Mouse (Mus musculus) embryonic facial prominence, embryonic 14.5 days (tissue): ENCODE data around the gene Dstyk. TPM values are rescaled to one million over a fixed set of nuclear protein-coding genes. Genes with fewer than 3 reads are reported as not detected.

ENCODE experiments used
- ATAC-seq: fragments of 200-750 bp; cut with Nextera tagmentation; 2 replicates; pipeline ENCODE4 v1.8.0; 2017; ENCODE audit warnings: low read depth, moderate number of reproducible peaks, moderate TSS enrichment
- DNase-seq: peaks from one replicate; pipeline ENCODE4 v3.0.0-alpha.2; 2015; ENCODE audit warnings: low spot score
- H3K27ac ChIP-seq: fragments of 300-500 bp; sonication (generic); replicated peaks from 2 replicates; pipeline ENCODE4 v1.5.1; 2014; ENCODE audit warnings: low read depth, mild to moderate bottlenecking, low read length, moderate library complexity
- H3K27me3 ChIP-seq: fragments of 300-500 bp; sonication (generic); replicated peaks from 2 replicates; pipeline ENCODE4 v1.6.1; 2014; ENCODE audit warnings: low read length; ENCODE audit not compliant: control insufficient read depth, insufficient read depth
- H3K36me3 ChIP-seq: fragments of 300-500 bp; sonication (generic); 2 replicates; pipeline ENCODE4 v1.6.1; 2014; ENCODE audit warnings: low read length, mixed read lengths; ENCODE audit not compliant: control insufficient read depth, insufficient read depth
- H3K4me1 ChIP-seq: fragments of 300-500 bp; sonication (generic); 2 replicates; pipeline ENCODE4 v1.6.1; 2014; ENCODE audit warnings: antibody characterized with exemption, low read length; ENCODE audit not compliant: control insufficient read depth, insufficient read depth
- H3K4me2 ChIP-seq: fragments of 300-500 bp; sonication (generic); 2 replicates; pipeline ENCODE4 v1.6.1; 2014; ENCODE audit warnings: low read depth, mild to moderate bottlenecking, low read length, moderate library complexity, mixed read lengths
- H3K4me3 ChIP-seq: fragments of 300-500 bp; sonication (generic); 2 replicates; pipeline ENCODE4 v1.5.1; 2014; ENCODE audit warnings: low read depth, mild to moderate bottlenecking, low read length
- H3K9ac ChIP-seq: fragments of 300-500 bp; sonication (generic); 2 replicates; pipeline ENCODE4 v1.6.1; 2014; ENCODE audit warnings: low read depth, mild to moderate bottlenecking, low read length, moderate library complexity, mixed read lengths
- H3K9me3 ChIP-seq: fragments of 300-500 bp; sonication (generic); 2 replicates; pipeline ENCODE4 v1.6.1; 2016; ENCODE audit warnings: low read length; ENCODE audit not compliant: control insufficient read depth
- WGBS: fragments of 180-500 bp; shearing (Covaris S2); extraction: QIAGEN DNeasy Blood & Tissue Kit; methylation state at CpG from one replicate; pipeline ENCODE4 v1.1.7; 2014; 5-methylcytosine and 5-hydroxymethylcytosine counted together
- polyA plus RNA-seq: library from polyadenylated mRNA; unstranded; fragments of >200 nt; fragmentation: Nextera tagmentation; extraction: Ambion mirVana; gene quantifications from 2 replicates; pipeline ENCODE4 v1.2.1, GENCODE M21; 2014

Dstyk gene
- polyA plus RNA-seq, result 15.6 and 16.1 TPM in 2 replicates

DNA sequence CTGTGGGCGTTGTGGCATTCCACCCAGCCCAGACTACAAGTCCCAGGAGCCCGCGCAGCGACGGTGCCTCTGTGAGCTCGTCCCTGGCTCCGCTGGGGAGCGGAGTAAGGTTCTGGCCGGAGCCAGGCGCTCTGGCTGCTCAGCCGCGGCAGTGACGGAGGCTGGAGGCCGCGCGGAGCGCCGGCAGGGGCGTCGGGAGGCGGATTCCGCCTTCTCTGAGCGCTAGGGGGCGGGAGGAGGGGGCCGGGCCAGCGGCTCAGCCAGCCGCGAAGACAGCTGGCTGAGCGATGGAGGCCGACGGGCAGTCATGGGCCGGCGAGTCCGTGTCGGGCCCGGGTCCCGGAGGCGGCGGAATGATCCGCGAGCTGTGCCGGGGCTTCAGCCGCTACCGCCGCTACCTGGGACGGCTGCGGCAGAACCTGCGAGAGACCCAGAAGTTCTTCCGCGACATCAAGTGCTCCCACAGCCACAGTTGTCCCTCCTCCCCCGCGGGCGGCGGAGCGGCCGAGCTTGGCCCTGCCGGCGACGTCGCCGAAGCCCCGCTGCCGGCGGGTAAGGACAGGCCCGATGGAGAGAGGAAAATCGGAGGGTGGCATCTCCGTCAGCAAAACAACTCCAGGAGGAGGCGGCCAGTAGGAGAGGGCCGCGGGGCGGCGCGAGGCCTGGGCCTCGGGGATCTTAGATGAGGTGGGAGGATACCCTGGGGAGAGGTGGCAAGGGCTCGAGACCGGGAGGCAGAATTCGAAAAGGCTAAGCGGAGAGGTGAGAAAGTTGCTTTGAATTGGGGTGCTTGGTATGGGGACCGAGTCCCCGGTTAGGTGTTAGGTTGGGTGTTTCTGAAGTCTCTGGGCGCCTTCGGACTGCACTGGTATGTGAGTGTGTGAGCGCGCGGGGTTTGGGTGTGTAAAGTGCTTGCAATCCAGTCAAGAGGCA lies at the start of gene Dstyk:
Gene Dstyk, plus strand, starts transcription at position 237 of the 933 bp plus-strand sequence.
- no peaks in the 10 kb centered on the region; the same call in 1 of the 2 replicates for H3K36me3 ChIP-seq
- H3K4me3 ChIP-seq, result peak within 1 kb of the TSS; percentile 88
- no peaks in the 10 kb centered on the region for H3K9me3 ChIP-seq
- peak within 1 kb of the TSS; percentile 92 for H3K27ac ChIP-seq
- 1% methylated on average over 63 of the region's 85 CpGs for WGBS
- ATAC-seq, result peak; percentile 99
- DNase-seq, result peak; percentile 98
- H3K4me1 ChIP-seq, result peaks cover 18% of the 10 kb centered on the region; the same call in 1 of the 2 replicates
- no peaks in the 10 kb centered on the region for H3K27me3 ChIP-seq
- peak within 1 kb of the TSS; percentile 95 for H3K9ac ChIP-seq
- H3K4me2 ChIP-seq, result peak within 1 kb of the TSS; percentile 69

DNA sequence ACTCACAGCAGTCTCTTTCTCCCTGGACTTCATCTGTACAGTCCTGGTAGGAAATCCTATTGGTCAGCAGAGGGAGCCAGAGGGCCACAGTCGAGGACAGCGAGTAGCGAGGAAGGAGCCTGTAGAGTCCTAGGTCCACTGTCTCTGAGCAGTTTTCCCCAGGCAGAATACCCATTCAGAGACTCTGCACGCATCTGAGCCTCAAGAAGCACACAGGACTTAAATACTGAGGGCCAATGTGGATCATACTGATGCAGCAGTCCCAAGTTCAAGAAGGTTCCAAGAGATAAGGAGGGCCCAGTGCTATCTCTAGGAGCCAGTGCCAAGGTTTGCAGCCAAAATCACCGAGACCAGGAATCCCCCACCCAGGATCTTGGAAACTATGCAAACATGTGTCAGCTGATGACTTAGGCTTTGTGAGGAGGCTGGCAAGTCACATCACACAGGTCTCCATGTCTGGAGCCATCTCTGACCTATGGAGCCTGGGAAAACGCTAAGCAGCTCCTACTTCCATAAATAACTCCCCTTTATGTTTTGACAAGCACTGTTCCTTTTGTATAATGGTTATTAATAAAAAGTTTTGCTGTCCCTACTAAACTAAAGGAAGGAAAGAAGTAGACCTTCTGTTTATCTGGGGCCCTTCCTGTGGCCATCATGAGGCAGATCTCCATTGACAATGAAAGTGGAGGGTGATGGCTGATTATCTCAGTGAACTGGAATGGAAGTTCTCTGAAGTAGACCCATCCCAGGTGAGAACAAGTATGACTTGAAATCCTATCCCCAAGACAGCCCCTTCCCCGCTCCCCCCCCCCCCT lies 49.5 kb upstream of the Dstyk start:
- DNase-seq (peak; percentile 90), ATAC-seq (peak; percentile 84)
- Histone ChIP-seq H3K9ac (no peak overlapping the region), H3K4me3 (no peak overlapping the region), H3K27me3 (no peaks in the 10 kb centered on the region), H3K36me3 (peaks cover 25% of the 10 kb centered on the region; the same call in 1 of the 2 replicates), H3K9me3 (no peaks in the 10 kb centered on the region), H3K27ac (no peak overlapping the region), H3K4me1 (peaks cover 12% of the 10 kb centered on the region), H3K4me2 (no peak overlapping the region)
- whole genome bisulfite sequencing, result 25% methylated on average over 7 of the region's 7 CpGs

DNA sequence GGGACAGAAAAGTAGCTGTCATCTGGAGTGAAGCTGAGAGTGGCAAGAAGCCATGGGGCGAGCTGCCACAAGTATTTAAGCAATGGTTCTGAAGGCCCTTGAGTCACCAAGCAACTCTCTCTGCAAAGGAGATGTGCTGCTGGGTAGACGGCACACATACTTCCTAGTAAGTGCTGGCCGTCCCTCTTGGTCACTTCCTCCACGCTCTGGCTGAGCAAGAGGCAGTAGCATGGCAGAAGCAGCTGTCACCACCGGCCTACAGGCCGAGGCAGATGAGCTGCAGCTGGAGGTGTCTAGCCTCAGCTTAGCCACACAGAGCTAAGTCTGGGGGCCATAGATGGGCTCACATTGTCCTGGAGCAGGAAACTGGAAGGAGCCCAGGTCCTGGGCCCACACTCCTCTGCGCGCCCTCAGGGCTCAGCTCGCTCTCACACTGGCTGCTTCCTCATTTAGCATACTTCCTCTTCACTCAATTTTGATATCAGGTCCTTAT lies 46.6 kb upstream of the Dstyk start:
- WGBS, result 56% methylated on average over 9 of the region's 9 CpGs
- ATAC-seq, result no peak
- H3K4me1 ChIP-seq, result peaks cover 40% of the 10 kb centered on the region
- no peaks in the 10 kb centered on the region for H3K9me3 ChIP-seq
- H3K36me3 ChIP-seq, result peaks cover 22% of the 10 kb centered on the region; the same call in 1 of the 2 replicates
- H3K9ac ChIP-seq, result no peak overlapping the region
- DNase-seq, result no peak
- H3K27me3 ChIP-seq, result no peaks in the 10 kb centered on the region
- no peak overlapping the region for H3K4me2 ChIP-seq
- H3K4me3 ChIP-seq, result no peak overlapping the region
- H3K27ac ChIP-seq, result peak overlapping the region; percentile 36

DNA sequence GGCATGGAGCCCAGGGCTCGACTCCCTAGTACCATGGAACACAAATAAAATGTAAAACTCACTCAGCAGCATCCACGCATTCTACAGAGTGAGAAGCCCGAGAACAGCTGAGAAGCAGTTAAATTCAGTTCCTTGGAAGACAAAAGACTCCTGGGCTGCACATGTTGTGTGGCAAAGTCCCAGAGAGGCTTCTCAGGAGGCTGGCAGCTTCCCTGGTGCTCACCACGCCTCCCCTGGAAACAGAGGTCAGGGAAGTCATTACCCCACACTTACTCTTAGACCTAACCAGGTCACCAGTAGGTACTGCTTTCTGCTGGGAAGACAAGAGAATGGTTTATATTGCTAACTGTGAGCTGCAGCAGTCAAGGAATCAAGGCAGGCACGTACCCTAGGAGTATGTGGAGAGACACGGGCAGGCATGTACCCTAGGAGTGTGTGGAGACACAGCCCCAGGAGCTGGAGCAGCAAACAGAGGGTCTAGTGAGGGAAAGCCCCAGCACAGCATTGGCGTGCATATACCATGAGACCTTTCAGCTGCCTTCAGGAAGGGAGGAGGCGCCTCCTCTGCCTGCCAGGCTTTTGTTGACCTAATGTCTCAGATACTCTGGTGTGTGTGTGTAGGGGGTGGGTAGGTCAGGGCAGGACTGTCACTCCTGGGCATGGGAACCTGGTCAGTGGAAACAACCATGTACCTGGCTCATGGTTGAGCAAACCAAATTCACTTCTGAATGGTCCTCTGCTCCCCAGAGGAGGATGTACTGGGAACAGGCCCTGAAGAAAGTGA lies 45.9 kb upstream of the Dstyk start:
- peaks cover 47% of the 10 kb centered on the region for H3K4me1 ChIP-seq
- H3K9me3 ChIP-seq, result no peaks in the 10 kb centered on the region
- no peak overlapping the region for H3K4me3 ChIP-seq
- WGBS, result 46% methylated on average over 8 of the region's 8 CpGs
- no peaks in the 10 kb centered on the region for H3K27me3 ChIP-seq
- H3K36me3 ChIP-seq, result peaks cover 22% of the 10 kb centered on the region; the same call in 1 of the 2 replicates
- ATAC-seq (no peak), DNase-seq (peak; percentile 10)
- H3K9ac ChIP-seq, result 0 out of 2 replicates have a peak overlapping the region, but pooled peaks have one; percentile 11
- peak overlapping the region; percentile 36 for H3K27ac ChIP-seq
- H3K4me2 ChIP-seq, result no peak overlapping the region

DNA sequence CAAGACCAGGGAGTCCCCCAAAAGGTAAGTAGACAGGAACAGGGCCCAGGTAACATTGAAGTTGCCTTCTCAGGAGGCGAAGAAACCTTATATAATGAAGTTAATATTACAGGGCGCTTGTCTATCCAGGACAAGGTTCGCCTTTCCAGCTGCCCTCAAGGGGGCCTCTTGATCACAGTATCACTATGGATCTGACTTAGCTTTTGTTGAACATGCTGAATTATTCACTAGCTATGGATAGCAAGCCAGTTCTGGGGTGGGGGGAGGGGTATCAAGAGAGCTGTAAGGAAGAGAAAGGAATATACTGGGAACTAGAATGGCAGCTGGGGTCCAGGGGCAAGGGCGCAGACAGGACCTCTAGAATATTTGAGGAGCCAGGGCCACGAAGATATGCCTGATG lies 45.0 kb upstream of the Dstyk start:
- Histone ChIP-seq H3K4me2 (no peak overlapping the region), H3K27me3 (no peaks in the 10 kb centered on the region), H3K4me3 (no peak overlapping the region), H3K4me1 (peaks cover 56% of the 10 kb centered on the region), H3K9me3 (no peaks in the 10 kb centered on the region), H3K36me3 (peaks cover 22% of the 10 kb centered on the region; the same call in 1 of the 2 replicates), H3K9ac (no peak overlapping the region), H3K27ac (peak overlapping the region; percentile 36; the same call in 1 of the 2 replicates)
- WGBS, result 68% methylated on average over 5 of the region's 5 CpGs
- ATAC-seq (no peak), DNase-seq (no peak)

DNA sequence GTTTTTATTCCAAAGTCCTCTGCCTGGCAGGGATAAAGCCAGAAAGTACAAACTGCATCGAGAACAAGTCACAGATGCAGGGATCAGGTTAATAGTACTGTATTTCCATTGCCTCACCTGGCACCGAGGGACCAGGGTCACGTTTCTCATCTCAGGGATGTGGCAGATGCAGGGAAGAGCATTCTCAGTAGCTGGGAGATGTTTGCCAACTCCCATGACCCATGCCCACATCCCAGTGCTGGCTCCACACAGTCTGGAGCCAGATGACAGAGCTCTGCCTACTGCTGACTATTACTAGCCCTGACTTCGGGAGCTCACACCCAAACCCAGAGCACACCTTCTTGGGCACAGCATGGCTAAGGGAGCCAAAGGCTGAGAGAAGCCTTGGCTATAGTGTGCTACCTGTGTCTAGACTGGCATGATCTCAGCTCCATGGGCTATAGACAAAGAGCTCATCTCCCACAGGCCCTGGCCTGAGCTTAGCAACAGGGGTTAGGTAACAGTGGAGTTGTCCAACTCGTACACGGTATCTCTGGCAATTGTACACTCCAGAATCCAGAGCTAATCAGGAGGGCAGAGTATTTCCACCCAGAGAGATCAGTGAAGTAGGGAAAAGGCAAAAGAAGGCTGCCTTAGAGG lies 44.3 kb upstream of the Dstyk start:
- 70% methylated on average over 6 of the region's 6 CpGs for WGBS
- Histone ChIP-seq H3K4me1 (peaks cover 60% of the 10 kb centered on the region), H3K27ac (no peak overlapping the region; the same call in 1 of the 2 replicates), H3K4me3 (no peak overlapping the region), H3K27me3 (no peaks in the 10 kb centered on the region), H3K9me3 (no peaks in the 10 kb centered on the region), H3K36me3 (peaks cover 28% of the 10 kb centered on the region; the same call in 1 of the 2 replicates), H3K4me2 (no peak overlapping the region), H3K9ac (no peak overlapping the region)
- ATAC-seq (no peak), DNase-seq (no peak)

DNA sequence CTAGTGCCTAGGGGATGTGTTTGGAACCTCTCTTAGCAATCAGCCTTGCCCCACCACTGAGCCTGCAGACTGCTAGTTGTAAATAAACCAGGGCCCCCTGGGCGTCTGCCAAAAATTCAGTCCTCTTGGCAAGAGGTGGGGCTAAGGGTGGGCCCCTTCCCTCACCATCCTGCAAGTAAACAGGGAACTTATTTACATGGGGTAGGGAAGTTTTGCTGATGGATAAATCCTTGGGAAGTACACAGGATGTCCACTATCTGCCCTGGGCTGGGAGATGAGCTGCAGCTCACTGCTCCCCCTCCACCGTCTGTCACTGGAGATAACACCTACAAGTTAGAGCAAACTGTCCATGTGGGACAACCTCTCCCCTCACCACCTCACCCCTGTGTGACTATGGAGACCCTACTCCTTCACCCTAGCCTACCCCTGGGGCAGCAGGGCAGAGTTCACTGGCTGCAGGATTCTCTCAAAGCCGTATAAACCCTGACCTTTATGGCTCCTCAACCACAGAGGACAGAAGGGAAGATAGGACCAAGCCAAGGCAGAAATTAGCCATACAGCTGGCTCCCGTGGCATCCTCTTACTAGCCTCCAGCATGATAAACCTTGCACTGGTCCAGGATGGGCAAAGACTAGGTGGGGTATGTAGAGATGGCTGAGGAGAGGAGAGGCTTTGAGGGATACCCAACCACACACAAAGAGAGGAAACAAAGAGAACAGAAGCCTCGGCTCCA lies 43.0 kb upstream of the Dstyk start:
- Histone ChIP-seq H3K4me3 (no peak overlapping the region), H3K9me3 (no peaks in the 10 kb centered on the region), H3K36me3 (peaks cover 34% of the 10 kb centered on the region; the same call in 1 of the 2 replicates), H3K4me1 (peaks cover 60% of the 10 kb centered on the region), H3K4me2 (peak overlapping the region; percentile 21; the same call in 1 of the 2 replicates), H3K27me3 (no peaks in the 10 kb centered on the region), H3K27ac (peak overlapping the region; percentile 78), H3K9ac (peak overlapping the region; percentile 45)
- ATAC-seq, result peak; percentile 45
- WGBS, result 42% methylated on average over 5 of the region's 5 CpGs
- peak; percentile 90 for DNase-seq
